Mouse (Mus musculus): Measurements from ENCODE around the gene Hist2h3c2. TPM values are rescaled to one million over a fixed set of nuclear protein-coding genes. Genes with fewer than 3 reads are reported as not detected.
A peak's percentile ranks its signal among the peaks of the same experiment; 100 is the strongest.
"Not testable (repeated sequence)": the region's sequence is repeated elsewhere in the genome, so short reads cannot be mapped to it uniquely, and the experiment has no call there.

Gene Hist2h3c2
- polyA plus RNA-seq, 1 experiment: 5.1 TPM

GRCm38 (mm10) chr3:96273591-96274465 is 34.9 kb upstream of the Hist2h3c2 start:
- no peaks in the 10 kb centered on the region for H3K27me3 ChIP-seq (ENCODE audit: control insufficient read depth, insufficient read depth, insufficient read length)
- H3ac ChIP-seq (ENCODE audit: control insufficient read depth, insufficient read length, low read depth): peak overlapping the region; percentile 42
- no peak for TF ChIP-seq MYOD1 (IDR thresholded peaks at IDR 0.05; ENCODE audit: control insufficient read depth, insufficient read length, low read depth)
- TF ChIP-seq CEBPB (IDR thresholded peaks at IDR 0.05; ENCODE audit: low read depth): no peak
- TF ChIP-seq FOSL1 (IDR thresholded peaks at IDR 0.05; ENCODE audit: insufficient read depth, low read length, poor library complexity, severe bottlenecking): no peak
- TF ChIP-seq MAX (IDR thresholded peaks at IDR 0.05): no peak
- no peak for TF ChIP-seq USF1 (IDR thresholded peaks at IDR 0.05; ENCODE audit: low read depth)
- TF ChIP-seq CTCF (IDR thresholded peaks at IDR 0.05; ENCODE audit: control insufficient read depth, insufficient read depth, insufficient read length): no peak
- TF ChIP-seq MYOG (IDR thresholded peaks at IDR 0.05; ENCODE audit: control insufficient read depth, extremely low read depth, insufficient read length): no peak
- H3K79me2 ChIP-seq (ENCODE audit: control insufficient read depth, insufficient read depth): peaks cover 6% of the 10 kb centered on the region
- H3K79me3 ChIP-seq (ENCODE audit: low read depth): no peaks in the 10 kb centered on the region
- H3K4me3 ChIP-seq (ENCODE audit: insufficient read depth, poor library complexity, severe bottlenecking): peak overlapping the region; percentile 48
- H3K36me3 ChIP-seq (ENCODE audit: control insufficient read depth, insufficient read depth): no peaks in the 10 kb centered on the region

DNA sequence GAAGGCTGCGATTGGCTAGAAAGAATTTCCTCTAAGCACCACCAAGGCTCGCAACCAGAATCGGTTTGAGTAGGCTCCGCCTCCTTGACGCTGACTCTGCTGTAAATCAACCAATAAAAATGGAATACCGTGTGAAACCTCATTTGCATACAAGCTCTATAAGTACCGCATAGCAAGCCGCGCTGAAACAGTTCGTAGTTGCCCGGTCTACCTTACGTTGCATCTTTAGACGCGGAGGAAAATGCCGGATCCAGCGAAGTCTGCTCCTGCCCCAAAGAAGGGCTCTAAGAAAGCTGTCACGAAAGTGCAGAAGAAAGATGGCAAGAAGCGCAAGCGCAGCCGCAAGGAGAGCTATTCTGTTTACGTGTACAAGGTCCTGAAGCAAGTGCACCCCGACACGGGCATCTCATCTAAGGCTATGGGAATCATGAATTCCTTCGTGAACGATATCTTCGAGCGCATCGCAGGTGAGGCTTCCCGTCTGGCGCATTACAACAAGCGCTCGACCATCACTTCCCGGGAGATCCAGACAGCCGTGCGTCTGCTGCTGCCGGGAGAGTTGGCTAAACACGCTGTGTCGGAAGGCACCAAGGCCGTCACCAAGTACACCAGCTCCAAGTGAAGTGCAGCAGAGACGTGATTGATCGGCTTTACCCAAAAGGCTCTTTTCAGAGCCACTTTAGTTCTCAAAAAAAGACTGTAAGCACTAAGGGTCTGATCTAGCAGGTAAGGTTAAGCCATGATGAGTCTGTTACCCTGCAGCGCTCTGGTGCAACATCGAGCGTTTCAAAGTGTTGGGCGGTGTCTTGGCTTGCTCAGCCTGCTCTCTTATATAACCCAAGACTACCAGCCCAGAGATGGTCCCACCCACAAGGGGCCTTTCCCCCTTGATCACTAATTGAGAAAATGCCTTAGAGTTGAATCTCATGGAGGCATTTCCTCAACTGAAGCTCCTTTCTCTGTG is 30.9 kb upstream of the Hist2h3c2 start, which contains the start of gene Hist2h2bb:
Hist2h2bb (plus strand) TSS at position 242 of the 964 bp plus-strand sequence.
- peak within 1 kb of the TSS; percentile 82 for H3ac ChIP-seq (ENCODE audit: control insufficient read depth, insufficient read length, low read depth)
- H3K4me3 ChIP-seq (ENCODE audit: insufficient read depth, poor library complexity, severe bottlenecking): peak within 1 kb of the TSS; percentile 46
- no peaks in the 10 kb centered on the region for H3K27me3 ChIP-seq (ENCODE audit: control insufficient read depth, insufficient read depth, insufficient read length)
- H3K36me3 ChIP-seq (ENCODE audit: control insufficient read depth, insufficient read depth): no peaks in the 10 kb centered on the region
- peaks cover 6% of the 10 kb centered on the region for H3K79me2 ChIP-seq (ENCODE audit: control insufficient read depth, insufficient read depth)
- TF ChIP-seq MYOG (IDR thresholded peaks at IDR 0.05; ENCODE audit: control insufficient read depth, extremely low read depth, insufficient read length) (no peak), CTCF (IDR thresholded peaks at IDR 0.05; ENCODE audit: control insufficient read depth, insufficient read depth, insufficient read length) (no peak), CEBPB (IDR thresholded peaks at IDR 0.05; ENCODE audit: low read depth) (peak; percentile 23)
- H3K79me3 ChIP-seq (ENCODE audit: low read depth): no peaks in the 10 kb centered on the region

DNA sequence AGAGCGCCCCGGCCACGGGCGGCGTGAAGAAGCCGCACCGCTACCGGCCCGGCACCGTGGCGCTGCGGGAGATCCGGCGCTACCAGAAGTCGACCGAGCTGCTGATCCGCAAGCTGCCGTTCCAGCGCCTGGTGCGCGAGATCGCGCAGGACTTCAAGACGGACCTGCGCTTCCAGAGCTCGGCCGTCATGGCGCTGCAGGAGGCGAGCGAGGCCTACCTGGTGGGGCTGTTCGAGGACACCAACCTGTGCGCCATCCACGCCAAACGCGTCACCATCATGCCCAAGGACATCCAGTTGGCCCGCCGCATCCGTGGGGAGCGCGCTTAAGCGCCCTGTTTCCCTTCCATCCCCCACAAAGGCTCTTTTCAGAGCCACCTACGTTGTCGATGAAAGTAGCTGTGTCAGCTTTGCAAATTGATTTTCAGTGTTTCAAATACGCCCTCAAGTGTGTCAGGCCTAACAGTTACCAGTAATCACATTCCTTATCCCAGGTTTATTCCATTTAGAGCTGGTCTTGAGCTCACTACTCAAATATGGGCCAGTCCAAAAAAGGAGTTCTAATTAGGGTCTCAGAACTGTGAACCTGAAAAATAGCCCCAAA is 29.9 kb upstream of the Hist2h3c2 start:
- H3K79me3 ChIP-seq (ENCODE audit: low read depth); H3K36me3 ChIP-seq (ENCODE audit: control insufficient read depth, insufficient read depth); H3K27me3 ChIP-seq (ENCODE audit: control insufficient read depth, insufficient read depth, insufficient read length); H3K79me2 ChIP-seq (ENCODE audit: control insufficient read depth, insufficient read depth): not testable (repeated sequence)
- peak overlapping the region; percentile 33 for H3K4me3 ChIP-seq (ENCODE audit: insufficient read depth, poor library complexity, severe bottlenecking)
- H3ac ChIP-seq (ENCODE audit: control insufficient read depth, insufficient read length, low read depth): peak overlapping the region; percentile 82

DNA sequence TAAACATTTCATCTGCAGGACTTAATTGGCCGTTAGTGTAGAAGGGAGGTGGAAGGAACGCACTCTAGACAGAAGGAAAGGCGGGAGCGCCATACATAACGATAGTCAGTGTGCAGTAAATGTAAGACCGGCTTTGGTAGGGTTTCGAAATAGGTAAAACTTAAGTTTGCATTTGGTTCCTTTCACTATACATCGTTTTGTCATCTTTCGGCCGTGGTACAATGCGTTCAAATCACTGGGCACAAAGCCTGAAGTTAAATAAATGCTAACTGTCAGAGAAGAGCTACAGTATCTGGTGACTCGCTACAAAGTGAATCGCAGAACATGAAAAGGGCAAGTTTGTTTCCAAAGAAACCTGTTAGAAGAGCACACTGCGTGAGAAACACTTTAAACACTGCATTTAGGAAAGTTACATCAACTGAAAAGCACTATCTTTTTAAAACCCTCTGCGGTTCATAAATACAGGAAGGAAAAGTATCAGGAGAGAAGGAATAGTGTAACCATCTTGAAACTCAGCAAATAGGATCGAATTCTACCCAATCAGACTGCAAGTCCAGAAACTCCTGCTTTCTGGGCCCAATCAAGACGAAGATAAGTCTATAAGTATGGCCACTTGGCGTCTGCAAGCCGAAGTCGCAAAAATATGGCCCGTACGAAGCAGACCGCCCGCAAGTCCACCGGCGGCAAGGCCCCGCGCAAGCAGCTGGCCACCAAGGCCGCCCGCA is 29.3 kb upstream of the Hist2h3c2 start, which contains the start of gene Hist2h3b:
Hist2h3b (plus strand) TSS at position 604 of the 725 bp plus-strand sequence.
- Histone ChIP-seq H3ac (ENCODE audit: control insufficient read depth, insufficient read length, low read depth) (peak within 1 kb of the TSS; percentile 82), H3K36me3 (ENCODE audit: control insufficient read depth, insufficient read depth) (no peaks in the 10 kb centered on the region), H3K27me3 (ENCODE audit: control insufficient read depth, insufficient read depth, insufficient read length) (no peaks in the 10 kb centered on the region), H3K4me3 (ENCODE audit: insufficient read depth, poor library complexity, severe bottlenecking) (peak within 1 kb of the TSS; percentile 33), H3K79me3 (ENCODE audit: low read depth) (no peaks in the 10 kb centered on the region), H3K79me2 (ENCODE audit: control insufficient read depth, insufficient read depth) (no peaks in the 10 kb centered on the region)
- no peak for TF ChIP-seq MYOD1 (IDR thresholded peaks at IDR 0.05; ENCODE audit: control insufficient read depth, insufficient read length, low read depth)
- no peak for TF ChIP-seq USF1 (IDR thresholded peaks at IDR 0.05; ENCODE audit: low read depth)
- no peak for TF ChIP-seq MYOG (IDR thresholded peaks at IDR 0.05; ENCODE audit: control insufficient read depth, extremely low read depth, insufficient read length)
- no peak for TF ChIP-seq CEBPB (IDR thresholded peaks at IDR 0.05; ENCODE audit: low read depth)
- no peak for TF ChIP-seq MAX (IDR thresholded peaks at IDR 0.05)
- TF ChIP-seq CTCF (IDR thresholded peaks at IDR 0.05; ENCODE audit: control insufficient read depth, insufficient read depth, insufficient read length): no peak
- no peak for TF ChIP-seq FOSL1 (IDR thresholded peaks at IDR 0.05; ENCODE audit: insufficient read depth, low read length, poor library complexity, severe bottlenecking)

DNA sequence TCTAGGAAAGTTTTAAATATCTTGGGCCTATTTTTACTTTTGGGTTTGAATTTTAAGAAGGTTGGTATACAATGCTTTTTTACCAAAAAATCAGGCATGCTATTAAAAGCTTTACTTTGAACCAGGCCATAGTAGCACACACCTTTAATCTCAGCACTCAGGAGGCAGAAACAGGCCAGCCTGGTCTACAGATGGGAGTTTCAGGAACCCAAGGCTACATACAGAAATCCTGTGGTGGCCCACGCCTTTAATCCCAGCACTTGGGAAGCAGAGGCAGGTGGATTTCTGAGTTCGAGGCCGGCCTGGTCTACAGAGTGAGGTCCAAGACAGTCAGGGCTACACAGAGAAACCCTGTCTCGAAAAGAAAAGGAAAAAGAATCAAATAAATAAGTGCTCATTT is 28.6 kb upstream of the Hist2h3c2 start:
- Histone ChIP-seq H3ac (ENCODE audit: control insufficient read depth, insufficient read length, low read depth) (no peak overlapping the region), H3K4me3 (ENCODE audit: insufficient read depth, poor library complexity, severe bottlenecking) (no peak overlapping the region), H3K79me2 (ENCODE audit: control insufficient read depth, insufficient read depth) (no peaks in the 10 kb centered on the region), H3K79me3 (ENCODE audit: low read depth) (no peaks in the 10 kb centered on the region), H3K27me3 (ENCODE audit: control insufficient read depth, insufficient read depth, insufficient read length) (no peaks in the 10 kb centered on the region), H3K36me3 (ENCODE audit: control insufficient read depth, insufficient read depth) (no peaks in the 10 kb centered on the region)
- TF ChIP-seq CTCF (IDR thresholded peaks at IDR 0.05; ENCODE audit: control insufficient read depth, insufficient read depth, insufficient read length): no peak
- TF ChIP-seq FOSL1 (IDR thresholded peaks at IDR 0.05; ENCODE audit: insufficient read depth, low read length, poor library complexity, severe bottlenecking): no peak
- no peak for TF ChIP-seq MYOG (IDR thresholded peaks at IDR 0.05; ENCODE audit: control insufficient read depth, extremely low read depth, insufficient read length)
- TF ChIP-seq USF1 (IDR thresholded peaks at IDR 0.05; ENCODE audit: low read depth): no peak
- TF ChIP-seq MYOD1 (IDR thresholded peaks at IDR 0.05; ENCODE audit: control insufficient read depth, insufficient read length, low read depth): no peak
- TF ChIP-seq MAX (IDR thresholded peaks at IDR 0.05): no peak
- no peak for TF ChIP-seq CEBPB (IDR thresholded peaks at IDR 0.05; ENCODE audit: low read depth)
